Mouse (Mus musculus) testis, adult 2 months (tissue): Measurements from ENCODE around the gene Creb3l2.

ENCODE experiments used
- CTCF ChIP-seq: fragments of 200-500 bp; IDR thresholded peaks from 2 replicates; pipeline ENCODE4 v1.5.1; 2012; ENCODE audit warnings: low read depth, mild to moderate bottlenecking, inconsistent platforms, low read length, moderate library complexity; ENCODE audit not compliant: control insufficient read depth, insufficient read depth, insufficient replicate concordance
- POLR2A ChIP-seq: fragments of 200-500 bp; IDR thresholded peaks from 2 replicates; pipeline ENCODE4 v1.6.1; 2012; ENCODE audit warnings: low read depth, mild to moderate bottlenecking, inconsistent platforms, low read length, moderate library complexity; ENCODE audit not compliant: control insufficient read depth

DNA sequence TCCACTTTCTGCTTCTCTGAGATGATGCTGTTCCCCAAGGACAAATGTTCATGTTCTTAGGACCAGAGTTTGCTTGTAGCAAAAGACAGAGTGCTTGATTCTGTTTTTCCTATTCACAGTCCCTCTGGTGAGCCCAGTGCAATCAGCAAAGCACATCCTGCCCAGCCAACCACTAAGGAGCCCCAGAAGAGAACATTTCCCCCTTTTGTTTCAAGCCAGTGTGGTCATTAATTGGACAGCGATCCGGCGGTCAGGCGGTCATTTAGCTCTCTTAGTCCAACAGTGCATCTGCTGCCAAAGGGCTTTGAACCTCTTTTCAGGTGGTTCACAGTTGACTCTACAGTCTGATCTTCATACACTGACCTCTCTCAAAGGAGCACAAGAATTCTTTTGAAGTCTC, 131.3 kb downstream of the Creb3l2 start:
- TF ChIP-seq CTCF, result no peak
- TF ChIP-seq POLR2A, result no peak
